Mouse (Mus musculus): ENCODE measurements around the gene Defb26. TPM values are rescaled to one million over a fixed set of nuclear protein-coding genes. Genes with fewer than 3 reads are reported as not detected.

Defb26 gene
- not detected for total RNA-seq (2023)

DNA sequence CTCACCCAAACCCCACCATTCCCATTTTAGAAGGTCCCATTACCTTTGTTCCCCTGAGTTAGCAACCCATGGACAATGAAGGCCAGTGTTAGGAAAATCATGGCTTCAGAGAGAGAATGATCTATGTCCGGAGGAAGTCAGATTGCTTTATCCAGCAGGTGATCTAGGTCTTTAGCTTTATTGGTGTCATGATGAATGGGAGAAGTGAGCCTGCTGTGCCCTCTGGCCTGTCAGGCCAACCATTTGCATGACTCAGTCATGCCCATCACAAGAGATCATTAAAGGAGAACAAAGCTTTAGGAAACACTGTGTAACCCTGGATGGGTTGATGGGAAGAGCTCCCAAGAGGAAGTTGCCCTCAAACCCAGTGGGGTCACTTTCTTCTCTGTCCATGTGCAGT, at the start of gene Defb26:
TSS of gene Defb26 (minus strand) at position 101 of the 400 bp plus-strand sequence.

DNA sequence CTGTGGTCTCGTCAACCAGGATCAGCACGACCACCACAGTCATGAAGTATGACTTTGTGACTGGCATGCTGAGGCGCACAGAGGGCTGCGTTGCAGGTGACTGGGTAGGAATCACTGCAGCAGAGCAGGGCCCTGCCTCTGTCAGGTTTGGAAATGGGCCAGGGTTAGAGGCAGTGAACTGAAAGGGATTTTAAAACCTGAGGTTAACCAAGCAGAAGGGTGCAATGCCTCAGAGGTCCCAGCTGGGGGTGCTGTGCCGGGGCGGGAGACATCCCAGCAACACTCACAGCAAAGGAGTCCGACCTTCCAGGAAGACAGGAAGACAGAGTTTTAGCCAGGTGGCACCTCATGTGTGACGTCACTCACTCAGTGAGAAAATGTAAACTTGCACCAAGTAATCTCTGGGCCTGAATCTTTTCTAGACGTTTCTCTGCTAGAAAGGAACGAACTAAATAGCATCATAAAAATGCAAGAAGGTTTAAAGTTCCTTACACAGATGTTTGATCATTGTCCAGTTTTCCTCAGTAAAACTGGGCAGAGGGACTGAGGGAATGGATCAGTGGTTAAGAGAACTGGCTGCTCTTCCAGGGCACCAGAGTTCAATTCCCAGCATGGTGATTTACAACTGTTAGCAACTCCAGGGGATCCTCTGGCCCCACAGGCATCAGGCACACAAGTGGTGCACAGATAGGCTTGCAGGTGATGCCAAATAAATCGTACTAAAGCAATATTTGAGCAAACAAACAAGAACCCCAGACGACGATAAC, 28.6 kb upstream of the Defb26 start, which contains the start of gene Defb29:
TSS of gene Defb29 (minus strand) at position 155 of the 767 bp plus-strand sequence.

DNA sequence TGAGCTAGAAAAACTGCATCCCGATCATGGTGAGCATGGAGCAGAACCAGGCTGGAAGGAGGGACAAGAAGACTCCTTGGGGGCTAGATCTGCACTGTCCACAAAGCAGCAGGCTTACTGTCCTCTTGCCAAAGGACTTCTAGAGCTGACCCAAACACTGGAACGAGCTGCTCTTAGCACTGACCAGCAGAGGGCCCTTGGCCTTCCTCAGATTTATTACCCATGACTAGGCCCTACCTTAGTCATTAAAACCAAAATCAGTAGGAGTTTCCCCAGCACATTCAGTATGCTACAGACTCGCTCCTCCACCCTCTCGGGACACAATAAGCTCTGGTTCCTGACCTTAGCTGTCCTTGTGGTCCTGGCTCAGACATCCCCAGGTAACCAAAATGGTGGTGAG, 6.5 kb upstream of the Defb26 start, which contains the start of gene Defb28:
TSS of gene Defb28 (plus strand) at position 275 of the 400 bp plus-strand sequence.

DNA sequence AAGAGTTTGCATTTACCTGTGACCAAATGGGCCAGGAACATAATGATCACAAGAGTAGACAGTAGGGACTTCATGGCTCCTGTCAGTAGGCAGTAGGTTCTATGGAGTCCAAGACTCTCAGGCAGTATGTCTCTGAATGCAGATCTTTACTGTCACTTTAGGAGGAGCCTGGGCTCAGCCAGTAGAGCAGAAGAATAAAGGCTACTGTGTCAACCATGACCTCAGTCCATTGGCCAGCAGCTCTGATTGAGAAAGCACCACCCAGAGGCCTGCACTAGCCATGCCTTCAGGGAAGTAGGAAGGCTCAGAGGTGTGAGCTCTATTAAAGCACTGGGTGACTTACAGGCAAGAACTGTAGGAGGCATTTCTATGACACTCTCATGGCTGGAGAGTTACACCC, 21.5 kb downstream of the Defb26 start, which contains the start of gene Defb22:
TSS of gene Defb22 (minus strand) at position 101 of the 400 bp plus-strand sequence.

DNA sequence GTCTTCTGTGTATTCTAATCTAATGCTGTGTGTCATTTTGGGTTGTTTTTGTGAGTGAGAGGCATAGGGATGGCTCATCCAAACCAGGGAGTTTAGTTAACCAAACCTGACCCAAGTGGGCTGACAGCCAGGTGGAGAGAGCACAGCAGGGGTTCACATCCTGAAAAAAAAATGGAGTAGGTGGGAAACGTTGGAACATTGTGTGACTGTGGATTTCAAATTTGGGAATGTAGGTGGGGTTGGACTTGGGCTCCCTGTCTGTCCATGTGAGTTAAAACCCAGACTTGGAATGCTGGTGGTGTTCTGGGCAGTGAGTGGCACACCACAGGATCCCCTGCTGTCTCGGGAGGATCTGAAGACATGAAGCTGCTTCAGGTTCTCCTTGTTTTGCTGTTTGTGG, 34.7 kb downstream of the Defb26 start, which contains the start of gene Defb20:
TSS of gene Defb20 (plus strand) at position 301 of the 400 bp plus-strand sequence.

DNA sequence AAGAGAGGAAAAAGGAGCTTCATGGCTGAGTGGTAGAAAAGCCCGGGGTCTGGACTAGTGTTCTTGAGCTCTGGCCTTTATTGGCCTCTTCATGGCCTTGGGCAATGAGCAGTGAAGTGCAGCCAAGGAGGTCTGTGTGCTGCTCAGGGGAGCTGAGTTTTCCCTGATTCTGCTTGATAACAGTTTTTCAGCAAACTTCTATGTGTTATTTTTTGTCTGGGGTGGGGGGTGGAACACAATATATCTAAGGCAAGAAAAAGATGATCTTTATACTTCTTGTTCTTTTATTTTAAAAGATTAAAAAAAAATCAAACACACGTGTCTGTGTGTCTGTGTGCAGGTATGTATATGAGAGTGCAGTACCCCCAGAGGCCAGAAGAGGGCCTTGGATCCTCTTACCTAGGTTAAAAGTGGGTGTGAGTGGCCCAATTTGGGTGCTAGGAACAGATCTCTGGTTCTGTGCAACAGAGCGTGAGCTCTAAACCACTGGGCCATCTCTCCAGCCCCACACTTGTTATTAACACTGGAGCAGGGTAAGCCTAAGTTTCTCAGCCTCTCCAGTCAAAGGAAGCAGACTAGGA, 46.8 kb downstream of the Defb26 start, which contains the start of gene Defb23:
TSS of gene Defb23 (minus strand) at position 51 of the 581 bp plus-strand sequence.

Other genes starting within 250 kb of the Defb26 start
- 55.5 TPM for gene Tbc1d20, start 217.9 kb downstream of the Defb26 start, total RNA-seq (2023)
- gene Rbck1, start 179.0 kb downstream of the Defb26 start, total RNA-seq (2023), result 215 TPM
- 20.3 TPM for gene Trib3, start 167.7 kb downstream of the Defb26 start, total RNA-seq (2023)
- gene Nrsn2, start 135.1 kb downstream of the Defb26 start, total RNA-seq (2023), result not detected
- gene Sox12, start 113.6 kb downstream of the Defb26 start, total RNA-seq (2023), result 0.80 TPM
- 1.0 TPM for gene Zcchc3, start 96.7 kb downstream of the Defb26 start, total RNA-seq (2023)
- not detected for gene 6820408C15Rik, start 96.1 kb downstream of the Defb26 start, total RNA-seq (2023)
- gene Defb23, start 47.1 kb downstream of the Defb26 start, total RNA-seq (2023), result not detected
- not detected for gene Defb20, start 34.6 kb downstream of the Defb26 start, total RNA-seq (2023)
- not detected for gene Defb22, start 21.6 kb downstream of the Defb26 start, total RNA-seq (2023)
- gene Defb28, start 6.6 kb upstream of the Defb26 start, total RNA-seq (2023), result not detected
- gene Defb29, start 28.4 kb upstream of the Defb26 start, total RNA-seq (2023), result not detected
- not detected for gene Gm17416, start 57.6 kb upstream of the Defb26 start, total RNA-seq (2023)
- gene Defb21, start 61.1 kb upstream of the Defb26 start, total RNA-seq (2023), result not detected
- gene Defb19, start 68.6 kb upstream of the Defb26 start, total RNA-seq (2023), result not detected
- not detected for gene Defb45, start 87.7 kb upstream of the Defb26 start, total RNA-seq (2023)
- gene Defb36, start 92.6 kb upstream of the Defb26 start, total RNA-seq (2023), result not detected
- gene Defb25, start 111.4 kb upstream of the Defb26 start, total RNA-seq (2023), result not detected
- not detected for gene Rem1, start 115.3 kb upstream of the Defb26 start, total RNA-seq (2023)
- gene H13, start 157.8 kb upstream of the Defb26 start, total RNA-seq (2023), result 151 TPM
- 28.4 TPM for gene Mcts2, start 175.3 kb upstream of the Defb26 start, total RNA-seq (2023)
- 2.8 TPM for gene Id1, start 224.6 kb upstream of the Defb26 start, total RNA-seq (2023)
- not detected for gene Cox4i2, start 242.5 kb upstream of the Defb26 start, total RNA-seq (2023)